Mouse (Mus musculus): ENCODE results near the gene Cnot1. TPM values are rescaled to one million over a fixed set of nuclear protein-coding genes. Genes with fewer than 3 reads are reported as not detected.

The Cnot1 gene
- polyA plus RNA-seq, 1 experiment from 2014 or later = 98.5 TPM

DNA sequence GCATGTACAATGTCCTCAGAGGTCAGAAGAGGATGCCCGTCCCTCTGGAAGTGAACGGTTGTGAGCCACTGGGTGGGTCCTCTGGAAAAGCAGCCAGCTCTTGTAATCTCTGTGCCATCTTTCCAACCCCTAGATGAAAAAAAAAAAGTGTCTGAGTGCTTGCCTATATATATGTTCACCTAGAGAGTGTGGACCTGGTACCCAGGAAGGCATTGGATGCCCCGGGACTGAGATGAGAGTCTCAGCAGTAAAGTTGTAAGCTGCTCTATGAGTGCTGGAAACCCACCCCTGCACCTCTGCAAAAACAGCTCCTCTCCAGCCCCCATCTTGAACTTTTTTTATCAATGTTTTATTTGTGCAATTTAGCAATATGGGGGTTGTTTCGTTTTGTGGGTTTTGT, 1.4 kb upstream of the Cnot1 start:
- Histone ChIP-seq H3K36me3 (ENCODE audit: control insufficient read depth, insufficient read depth, low read length) (peaks cover 7% of the 10 kb centered on the region), H3K4me1 (replicated peaks; ENCODE audit: control insufficient read depth, insufficient read depth, low read length) (peaks cover 12% of the 10 kb centered on the region), H3K9ac (ENCODE audit: low read length) (no peak overlapping the region), H3K4me2 (ENCODE audit: low read length) (no peak overlapping the region), H3K4me3 (ENCODE audit: low read depth, low read length) (no peak overlapping the region), H3K27ac (ENCODE audit: low read depth) (no peak overlapping the region), H3K9me3 (ENCODE audit: control insufficient read depth, low read length) (no peaks in the 10 kb centered on the region), H3K27me3 (replicated peaks; ENCODE audit: control insufficient read depth, insufficient read depth, low read length) (no peaks in the 10 kb centered on the region)
- DNase-seq (ENCODE audit: low spot score) (no peak), ATAC-seq (replicated peaks; ENCODE audit: low FRiP score, low TSS enrichment, low read depth) (no peak)
- 71% methylated on average over 4 of the region's 4 CpGs for WGBS

GRCm38 (mm10) chr8:95807861-95808260, 597 bp upstream of the Cnot1 start:
- Histone ChIP-seq H3K9me3 (ENCODE audit: control insufficient read depth, low read length) (no peaks in the 10 kb centered on the region), H3K27ac (ENCODE audit: low read depth) (peak overlapping the region; percentile 95)
- WGBS = under 1% methylated on average over 20 of the region's 20 CpGs

DNA sequence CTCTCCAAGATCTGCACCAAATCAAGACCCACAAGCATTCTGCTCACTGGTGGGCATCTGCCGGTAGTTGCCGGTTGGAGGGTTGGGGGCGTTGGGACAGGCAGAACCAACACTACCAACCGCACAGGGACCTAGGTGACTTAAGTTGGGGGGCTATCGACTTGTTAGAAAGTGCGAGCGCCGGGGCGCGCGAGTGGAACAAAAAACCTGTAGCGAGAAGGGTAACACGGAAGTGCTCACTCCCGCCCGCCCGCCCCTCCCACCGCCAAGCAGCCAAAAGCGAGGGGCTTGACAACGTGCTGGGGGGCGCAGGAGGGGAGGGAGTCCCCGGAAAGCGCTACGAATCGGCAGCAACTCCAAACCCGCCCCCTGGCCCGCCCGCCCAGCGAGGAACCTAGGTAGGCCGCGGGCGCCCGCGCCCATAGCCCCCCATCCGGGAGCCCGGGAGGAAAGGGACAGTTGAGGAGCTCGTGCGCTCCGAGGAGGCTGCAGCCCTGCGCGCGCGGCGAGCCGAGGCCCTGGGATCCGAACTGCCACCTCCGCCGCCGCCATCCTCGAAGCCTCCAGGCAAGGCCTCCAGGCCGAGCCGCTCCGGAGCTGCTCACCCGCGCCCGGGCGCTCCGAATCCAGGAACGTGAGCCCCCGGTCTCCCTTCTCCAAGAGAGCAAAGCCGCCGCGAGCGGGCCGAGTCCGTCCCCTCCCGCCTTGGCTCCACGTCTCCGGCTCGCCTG, 638 bp downstream of the Cnot1 start:
- under 1% methylated on average over 60 of the region's 69 CpGs for WGBS
- peak overlapping the region; percentile 98 for H3K9ac ChIP-seq (ENCODE audit: low read length)
- H3K4me2 ChIP-seq (ENCODE audit: low read length) = peak overlapping the region; percentile 87
- H3K9me3 ChIP-seq (ENCODE audit: control insufficient read depth, low read length) = no peaks in the 10 kb centered on the region
- peaks cover 15% of the 10 kb centered on the region for H3K4me1 ChIP-seq (replicated peaks; ENCODE audit: control insufficient read depth, insufficient read depth, low read length)
- H3K27me3 ChIP-seq (replicated peaks; ENCODE audit: control insufficient read depth, insufficient read depth, low read length) = no peaks in the 10 kb centered on the region
- peak overlapping the region; percentile 90 for H3K4me3 ChIP-seq (ENCODE audit: low read depth, low read length)
- DNase-seq (ENCODE audit: low spot score) = peak; percentile 70
- H3K36me3 ChIP-seq (ENCODE audit: control insufficient read depth, insufficient read depth, low read length) = peaks cover 12% of the 10 kb centered on the region
- H3K27ac ChIP-seq (ENCODE audit: low read depth) = peak overlapping the region; percentile 95
- ATAC-seq (replicated peaks; ENCODE audit: low FRiP score, low TSS enrichment, low read depth) = peak; percentile 3; the same call in 1 of the 2 replicates

More at GRCm38 (mm10) chr8:95807861-95808260, 597 bp upstream of the Cnot1 start:
- peak; percentile 93 for ATAC-seq (replicated peaks; ENCODE audit: low FRiP score, low TSS enrichment, low read depth)
- H3K9ac ChIP-seq (ENCODE audit: low read length) = peak overlapping the region; percentile 57
- peaks cover 12% of the 10 kb centered on the region for H3K4me1 ChIP-seq (replicated peaks; ENCODE audit: control insufficient read depth, insufficient read depth, low read length)
- DNase-seq (ENCODE audit: low spot score) = peak; percentile 94
- peak overlapping the region; percentile 90 for H3K4me3 ChIP-seq (ENCODE audit: low read depth, low read length)
- no peaks in the 10 kb centered on the region for H3K27me3 ChIP-seq (replicated peaks; ENCODE audit: control insufficient read depth, insufficient read depth, low read length)
- peaks cover 7% of the 10 kb centered on the region for H3K36me3 ChIP-seq (ENCODE audit: control insufficient read depth, insufficient read depth, low read length)
- H3K4me2 ChIP-seq (ENCODE audit: low read length) = peak overlapping the region; percentile 87

- Histone ChIP-seq H3K4me2 (ENCODE audit: low read length) (peak overlapping the region; percentile 87), H3K9me3 (ENCODE audit: control insufficient read depth, low read length) (no peaks in the 10 kb centered on the region), H3K27me3 (replicated peaks; ENCODE audit: control insufficient read depth, insufficient read depth, low read length) (no peaks in the 10 kb centered on the region), H3K4me1 (replicated peaks; ENCODE audit: control insufficient read depth, insufficient read depth, low read length) (peaks cover 15% of the 10 kb centered on the region), H3K27ac (ENCODE audit: low read depth) (no peak overlapping the region), H3K4me3 (ENCODE audit: low read depth, low read length) (peak overlapping the region; percentile 90), H3K9ac (ENCODE audit: low read length) (peak overlapping the region; percentile 98), H3K36me3 (ENCODE audit: control insufficient read depth, insufficient read depth, low read length) (peaks cover 23% of the 10 kb centered on the region)
- DNase-seq (ENCODE audit: low spot score) (no peak), ATAC-seq (replicated peaks; ENCODE audit: low FRiP score, low TSS enrichment, low read depth) (no peak)
- WGBS = 45% methylated on average over 2 of the region's 2 CpGs
Measured at GRCm38 (mm10) chr8:95805482-95805881, 1.8 kb downstream of the Cnot1 start.

GRCm38 (mm10) chr8:95802231-95802630, 5.0 kb downstream of the Cnot1 start:
- Histone ChIP-seq H3K9ac (ENCODE audit: low read length) (no peak overlapping the region), H3K4me3 (ENCODE audit: low read depth, low read length) (no peak overlapping the region), H3K27ac (ENCODE audit: low read depth) (no peak overlapping the region), H3K27me3 (replicated peaks; ENCODE audit: control insufficient read depth, insufficient read depth, low read length) (no peaks in the 10 kb centered on the region), H3K9me3 (ENCODE audit: control insufficient read depth, low read length) (no peaks in the 10 kb centered on the region), H3K36me3 (ENCODE audit: control insufficient read depth, insufficient read depth, low read length) (peaks cover 24% of the 10 kb centered on the region), H3K4me1 (replicated peaks; ENCODE audit: control insufficient read depth, insufficient read depth, low read length) (peaks cover 15% of the 10 kb centered on the region), H3K4me2 (ENCODE audit: low read length) (no peak overlapping the region)
- WGBS = 85% methylated on average over 8 of the region's 8 CpGs
- DNase-seq (ENCODE audit: low spot score) = no peak
- no peak for ATAC-seq (replicated peaks; ENCODE audit: low FRiP score, low TSS enrichment, low read depth)

GRCm38 (mm10) chr8:95801476-95802064, 5.7 kb downstream of the Cnot1 start:
- H3K9ac ChIP-seq (ENCODE audit: low read length) = no peak overlapping the region
- no peak for ATAC-seq (replicated peaks; ENCODE audit: low FRiP score, low TSS enrichment, low read depth)
- WGBS = 78% methylated on average over 1 of the region's 1 CpGs

DNA sequence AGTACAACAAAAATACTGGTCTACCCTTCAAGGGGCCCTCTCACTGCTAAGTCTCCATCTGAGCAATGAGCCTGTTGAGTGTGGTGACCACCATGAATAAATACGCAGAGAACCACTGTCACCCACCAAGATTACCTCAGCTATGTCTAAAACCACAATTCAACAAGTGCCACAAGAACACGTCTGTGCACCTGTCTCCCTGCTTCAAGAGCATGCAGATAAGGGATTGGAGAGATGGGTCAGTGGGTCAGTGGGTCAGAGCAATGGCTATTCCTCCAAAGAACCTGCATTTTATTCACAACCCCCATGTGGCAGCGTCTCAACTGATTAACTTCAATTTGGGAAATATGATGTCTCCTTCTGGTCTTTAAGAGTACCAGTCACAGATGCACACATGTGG, 6.9 kb downstream of the Cnot1 start:
- no peak overlapping the region for H3K4me2 ChIP-seq (ENCODE audit: low read length)
- ATAC-seq (replicated peaks; ENCODE audit: low FRiP score, low TSS enrichment, low read depth) = no peak
- H3K27ac ChIP-seq (ENCODE audit: low read depth) = no peak overlapping the region
- H3K27me3 ChIP-seq (replicated peaks; ENCODE audit: control insufficient read depth, insufficient read depth, low read length) = no peaks in the 10 kb centered on the region
- 86% methylated on average over 3 of the region's 3 CpGs for WGBS
- H3K9me3 ChIP-seq (ENCODE audit: control insufficient read depth, low read length) = no peaks in the 10 kb centered on the region
- peaks cover 8% of the 10 kb centered on the region for H3K4me1 ChIP-seq (replicated peaks; ENCODE audit: control insufficient read depth, insufficient read depth, low read length)
- H3K36me3 ChIP-seq (ENCODE audit: control insufficient read depth, insufficient read depth, low read length) = peaks cover 24% of the 10 kb centered on the region
- no peak for DNase-seq (ENCODE audit: low spot score)
- H3K9ac ChIP-seq (ENCODE audit: low read length) = no peak overlapping the region
- no peak overlapping the region for H3K4me3 ChIP-seq (ENCODE audit: low read depth, low read length)

More at GRCm38 (mm10) chr8:95801476-95802064, 5.7 kb downstream of the Cnot1 start:
- Histone ChIP-seq H3K36me3 (ENCODE audit: control insufficient read depth, insufficient read depth, low read length) (peaks cover 24% of the 10 kb centered on the region), H3K27ac (ENCODE audit: low read depth) (no peak overlapping the region), H3K27me3 (replicated peaks; ENCODE audit: control insufficient read depth, insufficient read depth, low read length) (no peaks in the 10 kb centered on the region), H3K4me2 (ENCODE audit: low read length) (no peak overlapping the region), H3K4me3 (ENCODE audit: low read depth, low read length) (no peak overlapping the region), H3K4me1 (replicated peaks; ENCODE audit: control insufficient read depth, insufficient read depth, low read length) (peaks cover 15% of the 10 kb centered on the region), H3K9me3 (ENCODE audit: control insufficient read depth, low read length) (no peaks in the 10 kb centered on the region)
- DNase-seq (ENCODE audit: low spot score) = no peak

GRCm38 (mm10) chr8:95799891-95800290, 7.4 kb downstream of the Cnot1 start:
- Histone ChIP-seq H3K27ac (ENCODE audit: low read depth) (no peak overlapping the region), H3K9me3 (ENCODE audit: control insufficient read depth, low read length) (no peaks in the 10 kb centered on the region), H3K27me3 (replicated peaks; ENCODE audit: control insufficient read depth, insufficient read depth, low read length) (no peaks in the 10 kb centered on the region), H3K4me3 (ENCODE audit: low read depth, low read length) (no peak overlapping the region), H3K4me1 (replicated peaks; ENCODE audit: control insufficient read depth, insufficient read depth, low read length) (peaks cover 6% of the 10 kb centered on the region; the same call in 1 of the 2 replicates), H3K4me2 (ENCODE audit: low read length) (no peak overlapping the region), H3K36me3 (ENCODE audit: control insufficient read depth, insufficient read depth, low read length) (peaks cover 25% of the 10 kb centered on the region; the same call in 1 of the 2 replicates), H3K9ac (ENCODE audit: low read length) (no peak overlapping the region)
- no peak for ATAC-seq (replicated peaks; ENCODE audit: low FRiP score, low TSS enrichment, low read depth)
- no peak for DNase-seq (ENCODE audit: low spot score)
- 100% methylated on average over 1 of the region's 1 CpGs for WGBS

All from intestine, embryonic 14.5 days (tissue).